Mouse (Mus musculus): Measurements from ENCODE around the gene Sost.

Sost gene

DNA sequence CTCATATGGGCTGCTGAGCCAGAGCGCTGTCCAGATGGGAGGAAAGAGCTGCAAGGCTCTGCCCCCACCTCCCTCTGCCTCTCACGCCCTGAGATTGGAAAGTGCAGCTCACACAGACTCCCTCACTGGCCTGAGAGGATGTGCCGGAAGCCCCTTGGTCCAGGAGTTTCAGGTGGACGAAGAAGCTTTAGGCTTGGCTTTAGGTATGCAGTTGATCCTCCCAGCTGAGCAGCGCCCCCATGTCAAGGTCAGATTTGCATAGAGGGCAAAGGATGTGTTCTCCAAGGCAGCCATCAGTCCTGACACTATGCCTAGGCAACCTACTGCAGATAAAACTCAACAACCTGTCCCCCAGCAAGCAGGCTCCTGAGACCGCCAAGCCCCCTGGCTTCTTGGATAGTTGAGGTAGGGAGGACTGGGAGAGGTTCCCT is 16.2 kb upstream of the Sost start:
- DNase-seq = peak; percentile 53

DNA sequence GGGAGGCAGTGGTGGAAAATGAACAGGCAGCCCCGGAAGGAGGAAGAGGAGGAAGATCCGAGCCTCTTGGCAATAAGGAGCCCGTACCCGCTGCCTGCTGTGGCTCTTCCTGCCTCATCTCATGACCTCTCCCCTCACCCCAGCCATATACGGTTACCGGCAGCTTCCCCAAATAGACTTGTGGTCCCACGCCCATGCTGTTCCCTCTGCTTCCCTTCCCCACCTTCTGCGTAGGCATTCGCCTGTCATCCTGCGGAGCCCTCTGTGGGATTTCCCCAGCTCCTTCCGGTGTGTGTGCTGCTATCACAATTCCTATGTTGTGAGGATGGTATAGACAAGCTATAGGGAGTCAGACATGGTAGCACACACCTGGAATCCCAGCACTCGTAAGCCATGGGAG is 15.0 kb upstream of the Sost start:
- DNase-seq = peak; percentile 47

- no peak for DNase-seq
These were observed 13.9 kb upstream of the Sost start for GRCm38 (mm10) chr11:101980603-101981157.

DNA sequence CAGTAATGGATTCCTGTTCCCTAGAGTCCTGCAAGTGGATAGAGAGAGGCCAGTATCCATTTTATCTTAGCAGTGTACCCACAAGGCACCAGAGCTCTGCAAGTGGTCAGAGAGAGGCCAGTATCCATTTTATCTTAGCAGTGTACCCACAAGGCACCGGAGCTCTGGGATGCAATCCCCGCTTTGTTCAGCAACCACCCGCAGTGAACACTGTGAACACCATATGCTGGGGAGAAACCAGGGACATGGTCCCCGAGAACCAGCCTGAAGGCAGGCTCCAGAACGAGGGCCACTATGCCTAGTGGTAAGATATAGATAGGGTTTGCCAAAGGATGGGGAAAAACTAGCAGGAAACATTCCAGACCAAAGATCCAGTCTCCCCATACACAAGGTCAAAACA is 12.3 kb upstream of the Sost start:
- DNase-seq = no peak

- no peak for DNase-seq
These were observed 10.1 kb upstream of the Sost start for GRCm38 (mm10) chr11:101976949-101977348.

DNA sequence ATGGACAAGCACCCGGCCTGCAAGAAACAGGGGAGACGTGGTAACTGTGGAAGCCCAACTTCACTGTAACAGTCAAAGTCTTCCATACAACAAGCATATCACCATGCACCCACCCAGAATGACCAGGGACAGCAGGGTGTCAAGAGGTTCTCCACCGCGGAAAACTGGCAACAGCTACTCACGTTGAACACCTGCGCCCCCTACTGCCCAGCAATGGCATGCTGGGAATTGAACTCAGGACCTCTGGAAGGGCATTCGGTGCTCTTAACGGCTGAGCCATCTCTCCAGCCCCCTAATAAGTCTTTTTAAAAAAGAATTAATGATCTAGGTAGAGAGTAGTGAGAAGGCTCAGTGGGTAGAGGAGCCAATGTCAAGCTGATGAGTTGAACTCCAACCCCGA is 8.1 kb upstream of the Sost start:
- DNase-seq = peak; percentile 43

- DNase-seq = no peak
These were observed 7.4 kb upstream of the Sost start for GRCm38 (mm10) chr11:101974181-101974580.

GRCm38 (mm10) chr11:101973496-101973895 is 6.7 kb upstream of the Sost start:
- no peak for DNase-seq

GRCm38 (mm10) chr11:101972651-101973050 is 5.8 kb upstream of the Sost start:
- DNase-seq = no peak

DNA sequence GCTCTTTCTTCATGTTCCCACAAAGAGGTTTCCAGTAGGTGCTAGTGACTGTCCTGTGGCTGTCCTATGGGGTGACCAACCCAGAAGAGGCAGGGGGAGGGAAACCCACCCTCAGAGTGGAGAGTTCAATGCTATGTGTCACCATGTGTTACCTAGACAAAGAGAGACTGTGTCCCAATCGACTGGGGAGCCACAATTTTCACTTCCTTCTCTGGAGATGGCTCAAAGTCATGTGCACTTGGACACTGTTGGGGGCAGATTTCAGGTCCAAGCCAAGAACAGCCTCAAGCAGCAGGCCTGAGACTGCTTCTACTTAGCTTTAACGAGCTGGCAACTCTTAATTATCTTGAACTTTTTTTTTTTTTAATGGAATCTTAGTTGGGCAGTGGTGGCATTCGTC is 5.3 kb upstream of the Sost start:
- DNase-seq = no peak

GRCm38 (mm10) chr11:101971410-101971809 is 4.6 kb upstream of the Sost start:
- peak; percentile 57 for DNase-seq

GRCm38 (mm10) chr11:101969835-101970234 is 3.0 kb upstream of the Sost start:
- no peak for DNase-seq

- peak; percentile 92 for DNase-seq
These were observed 2.0 kb upstream of the Sost start for GRCm38 (mm10) chr11:101968791-101969190.

DNA sequence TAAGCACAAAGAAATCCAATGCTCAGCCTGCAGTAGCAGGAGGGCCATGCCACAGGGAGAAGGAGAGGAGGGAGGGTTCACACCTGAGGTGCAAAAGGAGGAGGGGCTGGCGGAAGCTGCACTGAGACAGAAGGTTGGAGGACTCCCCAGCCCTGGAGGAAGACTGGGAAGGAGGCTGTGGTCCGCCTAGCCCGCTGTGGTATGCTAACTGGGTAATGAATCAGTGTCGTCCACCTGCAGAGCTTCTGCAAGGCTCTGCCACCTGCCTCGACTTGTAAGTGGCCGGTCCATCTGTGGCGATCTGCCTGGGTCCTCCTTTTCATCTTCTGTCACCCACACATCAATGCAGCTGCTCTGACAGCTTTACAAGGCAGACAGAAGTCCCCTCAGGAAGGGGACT is 1.5 kb upstream of the Sost start:
- no peak for DNase-seq

GRCm38 (mm10) chr11:101965553-101965952 is 1.3 kb downstream of the Sost start:
- DNase-seq = no peak

DNA sequence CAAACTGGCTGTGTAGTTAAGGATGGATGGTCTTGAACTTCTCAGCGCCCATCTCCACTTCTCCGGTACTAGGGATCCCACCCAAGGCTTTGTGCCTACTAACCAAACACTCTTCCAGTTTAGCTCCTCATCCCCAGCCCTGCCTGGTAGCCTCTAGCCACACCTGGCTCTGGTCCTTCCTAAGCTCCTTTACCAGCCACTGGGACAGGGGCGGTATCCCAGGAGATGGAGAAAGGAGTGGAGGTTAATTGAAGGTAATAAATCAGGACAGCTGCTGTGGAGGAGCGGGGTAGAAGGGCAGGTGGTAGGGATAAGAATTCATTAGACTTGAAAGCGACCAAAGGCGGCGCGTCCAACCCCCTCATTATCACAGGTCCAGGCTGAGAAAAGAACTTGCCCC is 2.2 kb downstream of the Sost start:
- DNase-seq = no peak

GRCm38 (mm10) chr11:101963473-101964291 is 3.1 kb downstream of the Sost start:
- DNase-seq = peak; percentile 60

- no peak for DNase-seq
These were observed 3.8 kb downstream of the Sost start for GRCm38 (mm10) chr11:101963043-101963442.

DNA sequence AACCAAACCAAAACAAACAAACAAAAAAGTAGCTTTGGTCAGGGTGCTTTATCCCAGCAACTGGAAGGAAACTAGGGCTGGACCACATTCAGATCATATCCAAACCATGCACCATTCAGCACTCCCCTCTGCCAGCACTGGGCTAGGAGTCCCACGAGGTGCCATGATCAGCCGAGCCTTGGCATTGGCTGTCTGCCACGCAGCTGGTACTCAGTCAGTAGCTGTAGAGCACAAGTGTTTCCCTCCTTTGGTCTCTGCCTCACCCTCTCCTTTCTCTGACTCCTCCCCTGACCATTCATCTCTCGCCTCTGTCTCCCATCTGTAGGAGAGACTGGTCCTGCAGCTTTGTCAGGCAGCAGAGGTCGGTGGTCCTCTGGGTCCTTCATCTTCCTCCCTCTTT is 9.3 kb downstream of the Sost start:
- no peak for DNase-seq

DNA sequence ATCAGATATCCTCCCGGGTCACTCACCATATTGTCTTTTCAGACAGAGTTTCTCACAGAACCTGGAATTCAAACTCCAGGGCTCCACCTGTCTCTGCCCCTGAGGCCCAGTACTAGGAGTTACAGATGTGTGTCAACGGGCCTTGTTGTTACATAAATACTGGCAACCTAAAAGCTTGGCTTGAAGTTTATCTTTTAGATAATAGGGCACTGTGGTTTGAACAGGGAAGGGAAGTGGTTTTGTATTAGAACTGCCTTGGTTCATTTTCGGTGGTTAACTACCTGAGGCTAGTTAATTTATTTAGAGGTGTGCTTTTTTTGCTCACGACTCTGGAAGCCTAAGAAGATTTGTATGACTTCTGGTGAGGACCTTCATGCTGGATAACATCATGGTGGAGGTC is 13.4 kb downstream of the Sost start:
- no peak for DNase-seq

GRCm38 (mm10) chr11:101952541-101953341 is 14.1 kb downstream of the Sost start:
- peak; percentile 81 for DNase-seq

GRCm38 (mm10) chr11:101950021-101950420 is 16.8 kb downstream of the Sost start:
- DNase-seq = no peak

DNA sequence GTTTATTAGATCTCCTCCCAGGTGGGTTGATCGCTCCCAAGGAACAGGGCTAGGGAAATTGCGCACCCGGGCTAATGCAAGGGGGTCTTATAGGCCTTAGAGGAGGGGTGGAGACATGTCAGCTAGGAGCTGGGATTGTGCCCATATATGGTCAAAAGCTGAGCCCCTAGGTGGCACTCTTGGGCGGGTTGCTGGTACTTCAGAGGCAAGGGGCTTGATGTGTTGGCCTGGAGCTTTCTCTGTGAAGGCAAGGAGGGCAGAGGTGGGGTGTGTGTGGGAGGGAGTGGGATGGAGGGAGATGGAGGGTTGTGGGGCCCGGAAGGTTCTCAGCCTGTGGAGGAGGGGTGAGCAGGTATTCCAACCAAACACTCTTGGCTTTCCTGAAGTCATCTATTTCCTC is 20.3 kb downstream of the Sost start:
- no peak for DNase-seq

- peak; percentile 31 for DNase-seq
These were observed 23.8 kb downstream of the Sost start for GRCm38 (mm10) chr11:101943055-101943454.
